Mouse (Mus musculus) lung, postnatal 0 days (tissue): ENCODE measurements around the gene Itih2. TPM values are rescaled to one million over a fixed set of nuclear protein-coding genes. Genes with fewer than 3 reads are reported as not detected.

Experiments
- ATAC-seq: fragments of 200-750 bp; cut with Nextera tagmentation; 2 replicates; pipeline ENCODE4 v1.8.0; 2017; ENCODE audit warnings: moderate library complexity
- DNase-seq: peaks from one replicate; pipeline ENCODE4 v3.0.0-alpha.2; 2016; ENCODE audit warnings: low spot score
- H3K27ac ChIP-seq: fragments of 300-500 bp; sonication (generic); 2 replicates; pipeline ENCODE4 v1.5.1; 2014; ENCODE audit warnings: antibody characterized with exemption, mild to moderate bottlenecking, low read length, mixed read lengths
- H3K27me3 ChIP-seq: fragments of 300-500 bp; sonication (generic); replicated peaks from 2 replicates; pipeline ENCODE4 v1.6.1; 2014; ENCODE audit warnings: low read length, mixed read lengths; ENCODE audit not compliant: insufficient read depth
- H3K36me3 ChIP-seq: fragments of 300-500 bp; sonication (generic); 2 replicates; pipeline ENCODE4 v1.6.1; 2014; ENCODE audit warnings: low read length, mixed read lengths; ENCODE audit not compliant: insufficient read depth
- H3K4me1 ChIP-seq: fragments of 300-500 bp; sonication (generic); 2 replicates; pipeline ENCODE4 v1.6.1; 2014; ENCODE audit warnings: antibody characterized with exemption, low read depth, low read length, mixed read lengths; ENCODE audit not compliant: insufficient read depth
- H3K4me2 ChIP-seq: fragments of 300-500 bp; sonication (generic); replicated peaks from 2 replicates; pipeline ENCODE4 v1.6.1; 2014; ENCODE audit warnings: low read depth, mild to moderate bottlenecking, low read length, moderate library complexity, mixed read lengths
- H3K4me3 ChIP-seq: fragments of 300-500 bp; sonication (generic); 2 replicates; pipeline ENCODE4 v1.5.1; 2014; ENCODE audit warnings: low read depth, low read length
- H3K9ac ChIP-seq: fragments of 300-500 bp; sonication (generic); replicated peaks from 2 replicates; pipeline ENCODE4 v1.6.1; 2014; ENCODE audit warnings: low read depth, mild to moderate bottlenecking
- H3K9me3 ChIP-seq: fragments of 300-500 bp; sonication (generic); 2 replicates; pipeline ENCODE4 v1.6.1; 2016; ENCODE audit warnings: low read length, mixed read lengths
- CTCF ChIP-seq: IDR thresholded peaks from 2 replicates; pipeline ENCODE4 v1.5.1; 2016; ENCODE audit warnings: antibody characterized with exemption, mild to moderate bottlenecking
- EP300 ChIP-seq: IDR thresholded peaks from 2 replicates; pipeline ENCODE4 v1.6.1; 2016; ENCODE audit warnings: antibody characterized with exemption, mild to moderate bottlenecking, control low read depth
- WGBS: fragments of 180-500 bp; shearing (Covaris S2); extraction: QIAGEN DNeasy Blood & Tissue Kit; methylation state at CpG from one replicate; pipeline ENCODE4 v1.1.7; 2014; 5-methylcytosine and 5-hydroxymethylcytosine counted together
- polyA plus RNA-seq: library from polyadenylated mRNA; unstranded; fragments of >200 nt; fragmentation: Nextera tagmentation; extraction: Ambion mirVana; gene quantifications from 2 replicates; pipeline ENCODE4 v1.2.1, GENCODE M21; 2015

The Itih2 gene
- polyA plus RNA-seq, 1 experiment from 2014 or later: 1.6 TPM

GRCm38 (mm10) chr2:10051996-10052395 is 79.2 kb downstream of the Itih2 start:
- Histone ChIP-seq H3K27ac (no peak overlapping the region), H3K4me3 (no peak overlapping the region), H3K36me3 (peaks cover 13% of the 10 kb centered on the region), H3K4me1 (peaks cover 6% of the 10 kb centered on the region), H3K9ac (no peak overlapping the region), H3K9me3 (no peaks in the 10 kb centered on the region), H3K27me3 (no peaks in the 10 kb centered on the region), H3K4me2 (no peak overlapping the region)
- ATAC-seq (no peak), DNase-seq (no peak)
- WGBS: 100% methylated on average over 1 of the region's 1 CpGs
- TF ChIP-seq EP300: no peak
- TF ChIP-seq CTCF: no peak

GRCm38 (mm10) chr2:10050878-10051277 is 80.3 kb downstream of the Itih2 start:
- Histone ChIP-seq H3K27ac (no peak overlapping the region), H3K9ac (no peak overlapping the region), H3K9me3 (no peaks in the 10 kb centered on the region), H3K36me3 (0 out of 2 replicates have a peak, but pooled peaks cover 6% of the 10 kb centered on the region), H3K27me3 (no peaks in the 10 kb centered on the region), H3K4me3 (no peak overlapping the region), H3K4me2 (no peak overlapping the region), H3K4me1 (peaks cover 6% of the 10 kb centered on the region)
- WGBS: 86% methylated on average over 3 of the region's 3 CpGs
- ATAC-seq (no peak), DNase-seq (no peak)
- TF ChIP-seq CTCF (no peak), EP300 (no peak)

GRCm38 (mm10) chr2:10049456-10049855 is 81.7 kb downstream of the Itih2 start:
- DNase-seq (no peak), ATAC-seq (no peak)
- H3K4me1 ChIP-seq: peaks cover 6% of the 10 kb centered on the region
- H3K9me3 ChIP-seq: no peaks in the 10 kb centered on the region
- no peak for TF ChIP-seq CTCF
- no peak for TF ChIP-seq EP300
- H3K4me3 ChIP-seq: peak overlapping the region; percentile 94
- H3K9ac ChIP-seq: peak overlapping the region; percentile 9; the same call in 1 of the 2 replicates
- H3K27me3 ChIP-seq: no peaks in the 10 kb centered on the region
- no peaks in the 10 kb centered on the region for H3K36me3 ChIP-seq
- peak overlapping the region; percentile 94 for H3K4me2 ChIP-seq
- no peak overlapping the region for H3K27ac ChIP-seq
- 13% methylated on average over 10 of the region's 10 CpGs for WGBS

GRCm38 (mm10) chr2:10048461-10048860 is 82.7 kb downstream of the Itih2 start, which contains the start of gene Taf3:
TSS of gene Taf3 (minus strand) at chr2:10048596.
- WGBS: under 1% methylated on average over 36 of the region's 36 CpGs
- Histone ChIP-seq H3K27ac (no peak within 1 kb of the TSS), H3K36me3 (no peaks in the 10 kb centered on the region), H3K4me1 (peaks cover 6% of the 10 kb centered on the region), H3K4me3 (peak within 1 kb of the TSS; percentile 94), H3K9me3 (no peaks in the 10 kb centered on the region), H3K4me2 (peak within 1 kb of the TSS; percentile 94), H3K9ac (peak within 1 kb of the TSS; percentile 82), H3K27me3 (no peaks in the 10 kb centered on the region)
- TF ChIP-seq EP300 (no peak), CTCF (no peak; the same call in 1 of the 2 replicates)
- DNase-seq (peak; percentile 96), ATAC-seq (peak; percentile 98)

GRCm38 (mm10) chr2:10047758-10048436 is 83.3 kb downstream of the Itih2 start:
- H3K27me3 ChIP-seq: no peaks in the 10 kb centered on the region
- peak; percentile 17 for DNase-seq
- 2% methylated on average over 41 of the region's 47 CpGs for WGBS
- H3K4me2 ChIP-seq: peak overlapping the region; percentile 94
- no peaks in the 10 kb centered on the region for H3K36me3 ChIP-seq
- no peaks in the 10 kb centered on the region for H3K9me3 ChIP-seq
- H3K27ac ChIP-seq: no peak overlapping the region
- H3K4me1 ChIP-seq: peaks cover 6% of the 10 kb centered on the region
- peak overlapping the region; percentile 82 for H3K9ac ChIP-seq
- TF ChIP-seq CTCF (peak; percentile 40), EP300 (no peak)
- ATAC-seq: peak; percentile 34
- H3K4me3 ChIP-seq: peak overlapping the region; percentile 94

Other genes starting within 250 kb of the Itih2 start
- gene 9230102O04Rik, start 241.9 kb downstream of the Itih2 start, polyA plus RNA-seq: not detected in 2 replicates
- 2.4 and 2.7 TPM in 2 replicates for gene Gata3, start 241.4 kb downstream of the Itih2 start, polyA plus RNA-seq
- 7.5 and 8.4 TPM in 2 replicates for gene Taf3, start 82.8 kb downstream of the Itih2 start, polyA plus RNA-seq
- gene Atp5c1, start 50.9 kb downstream of the Itih2 start, polyA plus RNA-seq: 352 TPM in 2 replicates
- gene Kin, start 50.8 kb downstream of the Itih2 start, polyA plus RNA-seq: 21.2 and 24.0 TPM in 2 replicates
- gene Itih5, start 22.2 kb upstream of the Itih2 start, polyA plus RNA-seq: 3.0 and 4.0 TPM in 2 replicates
- gene Sfmbt2, start 239.1 kb upstream of the Itih2 start, polyA plus RNA-seq: 0.62 and 0.65 TPM in 2 replicates